Mouse (Mus musculus) liver, postnatal 0 days (tissue): ENCODE results near the gene Olfr1134.

Source experiments
- CTCF ChIP-seq: sonication (generic); IDR thresholded peaks from 2 replicates; pipeline ENCODE4 v1.5.1; 2016; ENCODE audit warnings: antibody characterized with exemption, low read depth
- EP300 ChIP-seq: IDR thresholded peaks from 2 replicates; pipeline ENCODE4 v1.6.1; 2016; ENCODE audit warnings: antibody characterized with exemption, low read depth, mild to moderate bottlenecking

GRCm38 (mm10) chr2:87626804-87627203 lies 31.5 kb downstream of the Olfr1134 start, which contains the start of gene Olfr1131:
- TF ChIP-seq CTCF (no peak), EP300 (no peak)
